In genomic region chr3:85176736-85177135, GRCm38 (mm10) we compare ENCODE assay signal across 21 mouse cellular contexts.
"Had no signal": no experiment of that assay in that cellular context is flagged by ENCODE, and none has a peak within 500 bp of the region (broad histone marks: within the 10 kb centered on the region; RNA-seq: fewer than 3 reads in every experiment).

No protein-coding gene starts in this region.

- H3K27ac ChIP-seq: heart, embryonic 10.5 days; hindbrain, embryonic 13.5 days; hindbrain, embryonic 15.5 days; hindbrain, postnatal 0 days; kidney, embryonic 15.5 days; kidney, postnatal 0 days; limb, embryonic 13.5 days; limb, embryonic 15.5 days; liver, embryonic 12.5 days; liver, embryonic 14.5 days had no signal

- DNase-seq: forebrain, postnatal 0 days; heart, adult 18-20 months; heart, postnatal 10 days; heart, postnatal 36 days; kidney, adult 11 months; kidney, adult 2 months; kidney, adult 9 months; kidney, postnatal 14 days; kidney, postnatal 36 days; left cerebral cortex, postnatal 4 days had no signal

- H3K4me3 ChIP-seq: heart, embryonic 10.5 days; heart, embryonic 12.5 days; hindbrain, embryonic 13.5 days; hindbrain, embryonic 15.5 days; kidney, embryonic 15.5 days; limb, embryonic 13.5 days; limb, embryonic 15.5 days; liver, embryonic 12.5 days had no signal
